Mouse (Mus musculus): ENCODE measurements around the gene Naa35.
"Not testable (repeated sequence)": the region's sequence is repeated elsewhere in the genome, so short reads cannot be mapped to it uniquely, and the experiment has no call there.

The Naa35 gene

GRCm38 (mm10) chr13:59572549-59572948 lies 12.5 kb upstream of the Naa35 start:
- DNase-seq (ENCODE audit: extremely low read depth, insufficient read length, low spot score) = no peak

GRCm38 (mm10) chr13:59580954-59581353 lies 4.1 kb upstream of the Naa35 start:
- no peak for DNase-seq (ENCODE audit: extremely low read depth, insufficient read length, low spot score)

- no peak for DNase-seq (ENCODE audit: extremely low read depth, insufficient read length, low spot score)
Measured at GRCm38 (mm10) chr13:59584481-59584880, 578 bp upstream of the Naa35 start.

DNA sequence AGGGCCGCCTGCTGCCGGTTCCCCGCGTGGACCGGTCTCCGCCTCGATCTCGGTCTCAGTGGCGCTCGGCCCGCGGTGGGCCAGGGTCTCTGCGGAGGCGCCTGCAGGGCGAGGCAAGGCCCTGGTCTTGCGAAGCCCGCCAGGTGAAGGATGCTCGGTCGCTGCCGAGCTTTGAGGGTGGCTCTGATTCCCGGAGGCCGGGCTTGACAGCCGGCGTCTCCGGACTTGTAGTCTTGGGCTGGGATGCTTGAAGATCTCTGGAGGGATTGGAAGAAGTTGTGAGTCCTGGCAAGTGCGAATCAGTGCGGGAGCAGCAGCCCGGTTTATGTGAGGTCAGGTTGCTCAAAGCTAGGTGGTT lies 568 bp downstream of the Naa35 start:
- DNase-seq (ENCODE audit: extremely low read depth, insufficient read length, low spot score) = peak; percentile 67

GRCm38 (mm10) chr13:59587201-59587600 lies 2.1 kb downstream of the Naa35 start:
- no peak for DNase-seq (ENCODE audit: extremely low read depth, insufficient read length, low spot score)

- DNase-seq (ENCODE audit: extremely low read depth, insufficient read length, low spot score) = no peak
Measured at GRCm38 (mm10) chr13:59589672-59590071, 4.6 kb downstream of the Naa35 start.

DNA sequence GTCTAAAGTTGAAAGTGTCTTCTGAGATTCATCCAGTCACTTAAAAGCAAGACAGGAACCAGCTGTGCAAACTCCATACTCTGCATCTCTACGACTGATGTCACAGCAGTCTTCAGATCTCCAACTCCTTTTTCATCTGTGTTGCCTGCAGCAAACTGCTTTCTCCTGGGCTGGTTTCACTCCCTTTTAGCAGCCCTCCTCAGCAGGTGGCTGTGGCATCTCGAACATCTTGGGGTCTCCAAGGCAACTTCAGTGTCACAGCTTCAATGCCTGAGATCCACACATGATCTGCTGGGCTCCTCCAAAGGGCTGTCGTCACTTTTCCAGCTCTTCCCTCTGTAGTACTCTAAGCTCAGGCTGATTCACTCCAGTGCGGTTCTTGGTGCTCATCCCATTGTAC lies 5.6 kb downstream of the Naa35 start:
- no peak for DNase-seq (ENCODE audit: extremely low read depth, insufficient read length, low spot score)

GRCm38 (mm10) chr13:59592058-59592457 lies 7.0 kb downstream of the Naa35 start:
- not testable (repeated sequence) for DNase-seq (ENCODE audit: extremely low read depth, insufficient read length, low spot score)

DNA sequence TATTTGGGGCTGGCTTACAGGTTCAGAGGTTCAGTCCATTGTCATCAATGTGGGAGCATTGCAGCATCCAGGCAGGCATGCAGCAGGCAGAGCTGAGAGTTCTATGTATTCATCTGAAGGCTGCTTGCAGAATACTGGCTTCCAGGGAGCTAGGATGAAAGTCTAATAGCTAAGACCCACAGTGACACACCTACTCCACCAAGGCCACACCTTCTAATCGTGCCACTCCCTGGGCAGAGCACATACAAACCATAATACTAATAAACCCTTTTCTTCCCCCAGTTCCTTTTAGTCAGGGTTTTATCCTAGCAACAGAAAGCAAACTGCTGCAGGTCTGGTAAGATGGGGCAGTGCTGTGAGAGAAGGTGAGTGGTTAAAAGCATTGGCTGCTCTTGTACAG lies 7.6 kb downstream of the Naa35 start:
- no peak for DNase-seq (ENCODE audit: extremely low read depth, insufficient read length, low spot score)

DNA sequence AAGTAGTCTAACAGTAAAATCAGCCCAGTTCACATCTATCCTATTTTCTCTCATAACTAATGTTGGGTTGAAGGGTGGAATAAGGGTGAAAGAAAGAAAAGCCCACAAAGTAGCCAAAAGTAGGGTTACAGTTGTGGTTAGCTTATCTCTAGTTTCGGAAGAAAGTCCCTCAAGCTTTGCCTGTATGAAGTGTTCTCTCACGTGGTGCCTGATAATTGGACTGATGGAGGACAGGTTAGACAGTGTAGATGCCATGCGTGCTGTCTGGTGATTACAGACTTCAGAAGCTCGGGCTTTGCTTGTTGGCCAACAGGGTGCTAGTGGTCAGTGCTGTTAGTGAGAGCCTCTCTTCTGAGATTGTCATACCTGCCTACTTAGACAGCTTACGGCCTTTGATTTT lies 18.0 kb downstream of the Naa35 start:
- no peak for DNase-seq (ENCODE audit: extremely low read depth, insufficient read length, low spot score)

DNA sequence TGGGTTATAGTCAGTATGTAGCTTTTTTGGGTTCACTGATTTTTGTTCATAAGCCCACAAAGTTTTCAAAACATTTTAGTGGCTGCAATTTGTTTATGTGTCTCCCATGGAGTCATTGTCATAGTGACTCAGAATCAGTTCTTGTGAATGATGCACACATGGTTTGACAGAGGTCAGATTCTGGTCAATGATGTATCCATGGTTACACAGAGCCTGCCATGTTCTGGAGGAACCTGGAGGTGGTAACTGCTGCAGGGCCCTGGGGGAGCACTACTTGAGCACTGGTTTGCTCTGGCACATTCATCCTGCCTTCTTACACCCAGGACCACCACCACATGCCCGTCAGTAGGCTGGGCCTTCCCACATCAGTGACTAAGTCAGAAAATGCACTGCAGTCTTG lies 19.5 kb downstream of the Naa35 start:
- no peak for DNase-seq (ENCODE audit: extremely low read depth, insufficient read length, low spot score)

- DNase-seq (ENCODE audit: extremely low read depth, insufficient read length, low spot score) = no peak
Measured at GRCm38 (mm10) chr13:59605221-59605922, 20.3 kb downstream of the Naa35 start.

DNA sequence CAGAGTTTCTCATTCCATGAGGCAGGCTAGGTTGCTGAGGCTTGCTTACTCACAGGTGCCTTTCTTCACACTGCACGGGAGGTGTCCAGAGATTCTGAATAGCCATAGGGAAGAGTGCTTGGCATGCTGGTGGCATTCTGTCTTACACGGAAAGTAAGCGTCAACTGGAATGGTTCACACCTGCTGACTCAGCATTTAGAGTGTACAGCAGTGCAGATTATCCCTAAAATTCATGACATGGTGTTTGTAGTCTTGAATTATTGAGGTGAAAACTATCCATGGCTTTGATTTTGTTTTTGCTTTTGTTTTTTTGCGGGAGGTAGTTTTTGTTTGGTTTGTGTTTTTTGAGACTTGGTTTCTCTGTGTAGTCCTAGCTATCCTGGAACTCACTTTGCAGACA lies 24.8 kb downstream of the Naa35 start:
- DNase-seq (ENCODE audit: extremely low read depth, insufficient read length, low spot score) = no peak

- no peak for DNase-seq (ENCODE audit: extremely low read depth, insufficient read length, low spot score)
Measured at GRCm38 (mm10) chr13:59610437-59610836, 25.4 kb downstream of the Naa35 start.

GRCm38 (mm10) chr13:59613868-59614267 lies 28.8 kb downstream of the Naa35 start:
- DNase-seq (ENCODE audit: extremely low read depth, insufficient read length, low spot score) = no peak

DNA sequence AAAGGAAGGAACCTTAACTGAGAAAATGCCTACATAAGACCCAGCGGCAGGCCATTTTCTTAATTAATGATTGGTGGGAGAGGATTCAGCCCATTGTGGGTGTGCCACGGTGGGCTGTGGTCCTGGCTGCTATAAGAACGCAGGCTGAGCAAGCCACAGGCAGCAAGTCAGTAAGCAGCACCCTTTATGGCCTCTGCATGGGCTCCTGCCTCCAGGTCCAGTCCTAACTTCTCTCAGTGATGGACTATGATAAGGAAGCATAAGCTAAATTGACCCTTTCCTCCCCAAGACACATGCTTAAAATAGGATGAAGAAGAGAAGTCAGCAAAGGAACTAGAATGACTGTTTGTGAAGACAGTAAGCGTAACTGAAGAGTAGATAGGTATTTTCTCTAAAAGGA lies 30.1 kb downstream of the Naa35 start:
- no peak for DNase-seq (ENCODE audit: extremely low read depth, insufficient read length, low spot score)

GRCm38 (mm10) chr13:59615554-59615953 lies 30.5 kb downstream of the Naa35 start:
- DNase-seq (ENCODE audit: extremely low read depth, insufficient read length, low spot score) = no peak

DNA sequence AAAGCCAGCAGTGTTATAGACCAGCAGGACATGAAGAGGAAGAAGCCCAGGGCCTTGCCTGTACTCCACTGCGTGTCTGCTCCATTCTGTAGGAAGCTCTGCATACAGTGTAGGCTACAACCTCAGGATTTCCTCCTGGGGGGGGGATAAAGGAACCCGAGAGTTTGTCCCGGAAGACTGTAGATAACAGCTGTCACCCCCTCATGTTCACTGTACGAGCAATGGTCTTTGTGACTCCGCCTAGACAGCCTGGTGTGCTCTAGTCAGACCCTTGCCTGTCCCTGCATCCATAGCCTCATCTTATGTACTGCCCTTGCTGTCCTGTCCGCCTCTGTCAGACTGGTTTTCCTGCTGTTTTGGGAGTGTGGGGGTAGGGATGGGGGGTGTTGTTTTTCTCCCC lies 33.4 kb downstream of the Naa35 start:
- no peak for DNase-seq (ENCODE audit: extremely low read depth, insufficient read length, low spot score)

- DNase-seq (ENCODE audit: extremely low read depth, insufficient read length, low spot score) = no peak
Measured at GRCm38 (mm10) chr13:59621643-59622489, 36.8 kb downstream of the Naa35 start.

DNA sequence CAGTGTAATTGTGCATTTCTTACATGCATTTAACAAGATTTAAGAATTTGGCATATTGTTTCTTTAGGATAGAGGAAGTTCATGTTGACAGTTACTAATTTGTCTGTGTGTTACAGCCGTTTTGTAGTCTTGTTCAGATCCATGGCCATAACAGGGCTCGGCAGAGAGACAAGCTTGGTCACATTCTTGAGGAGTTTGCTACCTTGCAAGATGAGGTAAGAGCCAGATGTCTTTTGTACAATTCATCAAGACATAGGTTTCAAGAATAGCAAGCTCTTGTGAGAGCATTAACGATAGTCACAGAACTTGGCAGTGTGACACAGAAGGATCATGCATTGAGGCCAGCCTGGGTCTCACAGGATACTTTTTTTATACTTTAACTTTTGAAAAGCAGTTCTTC lies 39.3 kb downstream of the Naa35 start:
- DNase-seq (ENCODE audit: extremely low read depth, insufficient read length, low spot score) = no peak

DNA sequence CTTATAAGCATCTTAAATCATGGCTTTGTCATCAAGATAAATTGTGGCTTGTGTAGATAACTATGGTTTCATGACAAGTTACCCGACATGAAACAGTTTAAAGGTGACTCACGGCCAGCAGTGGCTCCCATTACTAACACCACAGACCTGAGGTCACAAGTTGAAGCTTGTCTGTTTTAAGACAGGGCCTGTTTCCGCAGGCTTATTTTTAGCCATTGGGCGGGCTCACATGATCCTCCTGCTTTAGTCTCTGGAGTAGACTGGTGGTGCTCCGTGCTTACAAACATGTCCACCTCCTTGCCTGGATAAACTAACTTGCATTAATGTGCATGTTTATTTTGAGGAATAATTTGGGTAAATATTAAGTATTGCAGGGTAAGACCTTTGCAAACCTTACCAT lies 39.8 kb downstream of the Naa35 start:
- no peak for DNase-seq (ENCODE audit: extremely low read depth, insufficient read length, low spot score)

- no peak for DNase-seq (ENCODE audit: extremely low read depth, insufficient read length, low spot score)
Measured at GRCm38 (mm10) chr13:59626739-59627138, 41.7 kb downstream of the Naa35 start.

Measured in 3134 (cell line).